Mouse (Mus musculus) embryonic facial prominence, embryonic 15.5 days (tissue): ENCODE data around the gene Cbs. TPM values are rescaled to one million over a fixed set of nuclear protein-coding genes. Genes with fewer than 3 reads are reported as not detected.

Experiments used
- ATAC-seq: fragments of 200-750 bp; cut with Nextera tagmentation; 2 replicates; pipeline ENCODE4 v1.8.0; 2017; ENCODE audit warnings: low read depth, moderate TSS enrichment; ENCODE audit not compliant: insufficient number of reproducible peaks, low FRiP score, low TSS enrichment
- H3K27ac ChIP-seq: fragments of 300-500 bp; sonication (generic); replicated peaks from 2 replicates; pipeline ENCODE4 v1.5.1; 2015; ENCODE audit warnings: mild to moderate bottlenecking, inconsistent platforms
- H3K27me3 ChIP-seq: fragments of 300-500 bp; sonication (generic); 2 replicates; pipeline ENCODE4 v1.6.1; 2015; ENCODE audit warnings: inconsistent platforms
- H3K36me3 ChIP-seq: fragments of 300-500 bp; sonication (generic); 2 replicates; pipeline ENCODE4 v1.6.1; 2015; ENCODE audit warnings: mild to moderate bottlenecking, inconsistent platforms
- H3K4me1 ChIP-seq: fragments of 300-500 bp; sonication (generic); 2 replicates; pipeline ENCODE4 v1.6.1; 2015; ENCODE audit warnings: inconsistent platforms
- H3K4me2 ChIP-seq: fragments of 300-500 bp; sonication (generic); replicated peaks from 2 replicates; pipeline ENCODE4 v1.6.1; 2015; ENCODE audit warnings: mild to moderate bottlenecking, inconsistent platforms
- H3K4me3 ChIP-seq: fragments of 300-500 bp; sonication (generic); replicated peaks from 2 replicates; pipeline ENCODE4 v1.5.1; 2015; ENCODE audit warnings: mild to moderate bottlenecking, inconsistent platforms
- H3K9ac ChIP-seq: fragments of 300-500 bp; sonication (generic); 2 replicates; pipeline ENCODE4 v1.6.1; 2015; ENCODE audit warnings: inconsistent platforms
- H3K9me3 ChIP-seq: fragments of 300-500 bp; sonication (generic); replicated peaks from 2 replicates; pipeline ENCODE4 v1.6.1; 2016; ENCODE audit warnings: inconsistent platforms
- WGBS: fragments of 180-500 bp; shearing (Covaris S2); methylation state at CpG from one replicate; pipeline ENCODE4 v1.1.7; 2015; 5-methylcytosine and 5-hydroxymethylcytosine counted together
- microRNA-seq: library from miRNA; unstranded; fragments of <30 nt; microRNA quantifications from one replicate; pipeline ENCODE4, GENCODE M21; 2016; ENCODE audit warnings: borderline number of aligned reads
- polyA plus RNA-seq: library from polyadenylated mRNA; unstranded; fragments of >200 nt; fragmentation: Nextera tagmentation; extraction: Ambion mirVana; gene quantifications from 2 replicates; pipeline ENCODE4 v1.2.1, GENCODE M21; 2015

Gene Cbs
- polyA plus RNA-seq, 1 experiment from 2014 or later = 5.8 TPM

- Histone ChIP-seq H3K36me3 (no peaks in the 10 kb centered on the region), H3K27ac (peak overlapping the region; percentile 98), H3K9ac (peak overlapping the region; percentile 96), H3K27me3 (no peaks in the 10 kb centered on the region), H3K9me3 (no peaks in the 10 kb centered on the region), H3K4me2 (peak overlapping the region; percentile 71), H3K4me3 (peak overlapping the region; percentile 88), H3K4me1 (peaks cover 34% of the 10 kb centered on the region)
- no peak for ATAC-seq
- under 1% methylated on average over 41 of the region's 44 CpGs for WGBS
Observed at GRCm38 (mm10) chr17:31564858-31565140, 72.2 kb downstream of the Cbs start.

- Histone ChIP-seq H3K27ac (peak within 1 kb of the TSS; percentile 98), H3K4me3 (peak within 1 kb of the TSS; percentile 88), H3K27me3 (no peaks in the 10 kb centered on the region), H3K4me2 (peak within 1 kb of the TSS; percentile 71), H3K9ac (peak within 1 kb of the TSS; percentile 96), H3K4me1 (peaks cover 34% of the 10 kb centered on the region), H3K9me3 (no peaks in the 10 kb centered on the region), H3K36me3 (no peaks in the 10 kb centered on the region)
- peak; percentile 96 for ATAC-seq
- 0% methylated on average over 49 of the region's 72 CpGs for WGBS
Observed at GRCm38 (mm10) chr17:31564015-31564857, 72.8 kb downstream of the Cbs start, which contains the start of gene Pknox1. Gene Pknox1, plus strand, starts transcription at chr17:31564734.

GRCm38 (mm10) chr17:31563632-31564014, 73.4 kb downstream of the Cbs start:
- Histone ChIP-seq H3K36me3 (no peaks in the 10 kb centered on the region), H3K4me1 (peaks cover 32% of the 10 kb centered on the region), H3K9me3 (no peaks in the 10 kb centered on the region), H3K4me2 (peak overlapping the region; percentile 57), H3K4me3 (peak overlapping the region; percentile 88), H3K27ac (peak overlapping the region; percentile 95), H3K9ac (peak overlapping the region; percentile 50), H3K27me3 (no peaks in the 10 kb centered on the region)
- WGBS = 11% methylated on average over 12 of the region's 12 CpGs
- ATAC-seq = no peak

- no peaks in the 10 kb centered on the region for H3K36me3 ChIP-seq
- H3K9ac ChIP-seq = no peak overlapping the region
- peaks cover 21% of the 10 kb centered on the region for H3K4me1 ChIP-seq
- no peak overlapping the region for H3K4me2 ChIP-seq
- H3K4me3 ChIP-seq = no peak overlapping the region
- no peak overlapping the region for H3K27ac ChIP-seq
- no peak for ATAC-seq
- H3K27me3 ChIP-seq = no peaks in the 10 kb centered on the region
- no peaks in the 10 kb centered on the region for H3K9me3 ChIP-seq
- 90% methylated on average over 11 of the region's 11 CpGs for WGBS
Observed at GRCm38 (mm10) chr17:31559021-31559789, 77.8 kb downstream of the Cbs start.

Small RNAs within 50 kb of the gene (microRNA-seq; reads per million reads assigned to microRNA genes)
- not detected for gene Gm24970

Other genes with a start within 250 kb of the Cbs start
- gene Wdr4, start 117.3 kb downstream of the Cbs start, polyA plus RNA-seq = 32.7 and 34.9 TPM in 2 replicates
- gene Ndufv3, start 117.1 kb downstream of the Cbs start, polyA plus RNA-seq = 271 and 272 TPM in 2 replicates
- 26.6 and 28.2 TPM in 2 replicates for gene Pknox1, start 72.5 kb downstream of the Cbs start, polyA plus RNA-seq
- gene U2af1, start 21.7 kb upstream of the Cbs start, polyA plus RNA-seq = 255 and 272 TPM in 2 replicates
- 9.2 and 14.2 TPM in 2 replicates for gene Cryaa, start 40.6 kb upstream of the Cbs start, polyA plus RNA-seq
- 33.6 and 35.5 TPM in 2 replicates for gene Sik1, start 218.6 kb upstream of the Cbs start, polyA plus RNA-seq